Mouse (Mus musculus) G1E (cell line): ENCODE measurements around the gene L3mbtl2. TPM values are rescaled to one million over a fixed set of nuclear protein-coding genes. Genes with fewer than 3 reads are reported as not detected.
"Not testable (repeated sequence)": the region's sequence is repeated elsewhere in the genome, so short reads cannot be mapped to it uniquely, and the experiment has no call there.

ENCODE experiments used
- ATAC-seq: 2 replicates; pipeline ENCODE4 v1.8.0; 2016; ENCODE audit warnings: mild to moderate bottlenecking; ENCODE audit not compliant: insufficient number of reproducible peaks, poor library complexity, low FRiP score, severe bottlenecking; ENCODE audit errors: extremely low read depth
- DNase-seq: peaks from one replicate; pipeline ENCODE4 v3.0.0; 2012; ENCODE audit warnings: low spot score
- H3K27me3 ChIP-seq: 2 replicates; pipeline ENCODE4 v1.6.1; 2012; ENCODE audit warnings: mild to moderate bottlenecking, low read length, inconsistent platforms; ENCODE audit not compliant: insufficient read depth
- H3K36me3 ChIP-seq: replicated peaks from 2 replicates; pipeline ENCODE3; 2012; ENCODE audit warnings: mild to moderate bottlenecking, inconsistent platforms
- H3K4me1 ChIP-seq: 2 replicates; pipeline ENCODE4 v1.6.1; 2012; ENCODE audit warnings: low read depth, low read length, inconsistent platforms, mixed read lengths; ENCODE audit not compliant: insufficient read depth
- H3K4me3 ChIP-seq: 2 replicates; pipeline ENCODE4 v1.5.1; 2012; ENCODE audit warnings: low read depth, mild to moderate bottlenecking, inconsistent platforms, low read length, moderate library complexity, mixed read lengths
- H3K9me3 ChIP-seq: replicated peaks from 2 replicates; pipeline ENCODE4 v1.6.1; 2012; ENCODE audit warnings: inconsistent platforms
- CTCF ChIP-seq: IDR thresholded peaks from 2 replicates; pipeline ENCODE4 v1.5.1; 2012; ENCODE audit warnings: low read depth, low read length, inconsistent platforms, mixed read lengths
- GATA1 ChIP-seq: IDR thresholded peaks from 2 replicates; pipeline ENCODE4 v1.6.1; 2012; ENCODE audit warnings: borderline replicate concordance, low read length, inconsistent platforms, mixed read lengths
- GATA2 ChIP-seq: IDR thresholded peaks from 2 replicates; pipeline ENCODE4 v1.6.1; 2012; ENCODE audit warnings: low read depth, low read length, inconsistent platforms, borderline replicate concordance
- POLR2AphosphoS5 ChIP-seq: IDR thresholded peaks from 2 replicates; pipeline ENCODE4 v1.6.1; 2012; ENCODE audit warnings: low read depth, low read length, inconsistent platforms; ENCODE audit not compliant: insufficient replicate concordance
- TAL1 ChIP-seq: conservative IDR thresholded peaks from 2 replicates; pipeline ENCODE4 v1.6.1; 2012; ENCODE audit warnings: low read depth, low read length, inconsistent platforms, mixed read lengths
- polyA plus RNA-seq: library from polyadenylated mRNA; stranded (reverse); fragments of >175 nt; gene quantifications from 2 replicates; pipeline ENCODE4 v1.2.3, GENCODE M21; 2012
- total RNA-seq, 2 experiments: library from RNA; stranded (forward) in 1 of 2; stranded (reverse) in 1 of 2; fragments of 200-1000 nt in 1 of 2; fragments of >200 nt in 1 of 2; fragmentation: Nextera tagmentation in 1 of 2; gene quantifications; 2 replicates each; pipeline ENCODE4 v1.2.3; 2014 to 2017

L3mbtl2 gene
- total and polyA plus RNA-seq, 3 experiments, result 21.8 to 82.0 (median 36.5) TPM

- TF ChIP-seq GATA2, result no peak
- TF ChIP-seq POLR2AphosphoS5, result no peak
- TF ChIP-seq CTCF, result no peak
- no peak for TF ChIP-seq GATA1
- TF ChIP-seq TAL1, result no peak
- H3K4me3 ChIP-seq, result peak overlapping the region; percentile 68; the same call in 1 of the 2 replicates
- H3K4me1 ChIP-seq, result peaks cover 26% of the 10 kb centered on the region
- peaks cover 61% of the 10 kb centered on the region for H3K27me3 ChIP-seq
- H3K9me3 ChIP-seq, result peaks cover 3% of the 10 kb centered on the region; the same call in 1 of the 2 replicates
- ATAC-seq, result no peak
- H3K36me3 ChIP-seq, result peaks cover 2% of the 10 kb centered on the region
- DNase-seq, result no peak
These were observed 31.2 kb downstream of the L3mbtl2 start for GRCm38 (mm10) chr15:81694891-81695290.

- TF ChIP-seq TAL1 (no peak), GATA1 (no peak), GATA2 (no peak), POLR2AphosphoS5 (no peak), CTCF (no peak)
- ATAC-seq (no peak), DNase-seq (no peak)
- Histone ChIP-seq H3K9me3 (peaks cover 3% of the 10 kb centered on the region; the same call in 1 of the 2 replicates), H3K27me3 (peaks cover 53% of the 10 kb centered on the region), H3K36me3 (peaks cover 3% of the 10 kb centered on the region), H3K4me1 (peaks cover 29% of the 10 kb centered on the region), H3K4me3 (no peak within 1 kb of the TSS)
These were observed 33.5 kb downstream of the L3mbtl2 start, which contains the start of gene Chadl for GRCm38 (mm10) chr15:81697175-81697574. Chadl (minus strand) TSS chr15:81697287.

DNA sequence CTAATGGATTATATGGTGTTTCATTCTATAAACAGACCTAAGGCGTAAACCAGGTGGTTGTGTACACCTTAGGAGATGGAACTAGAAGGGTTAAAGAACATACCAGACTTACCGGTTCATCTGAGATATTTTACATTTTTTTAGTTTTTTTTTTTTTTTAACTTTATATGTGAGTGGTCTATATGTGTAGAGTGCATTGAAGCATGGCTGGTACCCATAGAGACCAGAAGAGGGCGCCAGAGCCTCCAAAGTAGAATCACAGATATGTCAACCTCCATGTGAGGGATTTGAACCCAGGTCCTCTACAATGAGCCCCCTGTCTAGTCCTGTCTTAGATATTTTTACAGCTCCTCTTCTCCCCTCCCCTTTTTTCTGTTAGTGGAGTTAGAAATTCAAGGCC is 34.2 kb downstream of the L3mbtl2 start:
- DNase-seq (no peak), ATAC-seq (no peak)
- Histone ChIP-seq H3K9me3 (peaks cover 3% of the 10 kb centered on the region; the same call in 1 of the 2 replicates), H3K4me1 (peaks cover 29% of the 10 kb centered on the region), H3K27me3 (peaks cover 47% of the 10 kb centered on the region), H3K4me3 (no peak overlapping the region), H3K36me3 (peaks cover 10% of the 10 kb centered on the region)
- no peak for TF ChIP-seq GATA1
- TF ChIP-seq CTCF, result peak; percentile 32

- ATAC-seq, result no peak
- DNase-seq, result no peak
These were observed 34.8 kb downstream of the L3mbtl2 start for GRCm38 (mm10) chr15:81698532-81698931.

GRCm38 (mm10) chr15:81700161-81700560 is 36.5 kb downstream of the L3mbtl2 start:
- ATAC-seq (no peak), DNase-seq (no peak)
- peaks cover 18% of the 10 kb centered on the region for H3K4me1 ChIP-seq
- no peaks in the 10 kb centered on the region for H3K9me3 ChIP-seq
- TF ChIP-seq GATA1, result no peak
- TF ChIP-seq CTCF, result no peak
- TF ChIP-seq TAL1, result no peak
- TF ChIP-seq POLR2AphosphoS5, result no peak
- peaks cover 23% of the 10 kb centered on the region for H3K27me3 ChIP-seq
- H3K4me3 ChIP-seq, result no peak overlapping the region
- peaks cover 33% of the 10 kb centered on the region for H3K36me3 ChIP-seq

More at GRCm38 (mm10) chr15:81698532-81698931, 34.8 kb downstream of the L3mbtl2 start:
- peaks cover 26% of the 10 kb centered on the region for H3K4me1 ChIP-seq
- TF ChIP-seq GATA2 (no peak), TAL1 (no peak), CTCF (no peak), GATA1 (no peak), POLR2AphosphoS5 (no peak)
- H3K36me3 ChIP-seq, result peaks cover 17% of the 10 kb centered on the region
- no peak overlapping the region for H3K4me3 ChIP-seq
- peaks cover 3% of the 10 kb centered on the region; the same call in 1 of the 2 replicates for H3K9me3 ChIP-seq
- H3K27me3 ChIP-seq, result peaks cover 40% of the 10 kb centered on the region

DNA sequence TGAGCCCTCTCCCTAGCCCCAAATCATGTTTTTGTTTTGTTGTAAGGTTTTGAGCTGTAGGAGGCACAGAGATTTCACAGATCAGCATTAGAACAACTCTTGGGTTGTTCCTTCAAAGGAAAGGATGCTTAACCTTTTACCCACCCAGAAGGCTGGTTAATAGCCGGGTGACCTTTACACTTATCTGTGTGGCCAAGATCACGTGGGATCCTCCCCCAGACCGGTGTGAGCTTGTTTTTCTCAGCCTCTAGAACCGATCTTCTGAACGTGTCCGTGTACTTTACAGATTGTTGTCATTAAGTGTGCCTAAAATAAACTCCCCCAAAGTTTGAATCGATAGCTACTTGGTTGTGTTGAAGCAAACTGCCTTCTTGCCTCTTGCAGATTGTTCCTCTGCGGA is 36.9 kb downstream of the L3mbtl2 start:
- H3K9me3 ChIP-seq, result no peaks in the 10 kb centered on the region
- peaks cover 20% of the 10 kb centered on the region for H3K27me3 ChIP-seq
- no peak overlapping the region for H3K4me3 ChIP-seq
- TF ChIP-seq POLR2AphosphoS5 (no peak), TAL1 (no peak), CTCF (no peak), GATA2 (no peak), GATA1 (no peak)
- DNase-seq, result no peak
- no peak for ATAC-seq
- peaks cover 37% of the 10 kb centered on the region for H3K36me3 ChIP-seq
- H3K4me1 ChIP-seq, result peaks cover 22% of the 10 kb centered on the region

- Histone ChIP-seq H3K36me3 (peaks cover 45% of the 10 kb centered on the region), H3K27me3 (peaks cover 13% of the 10 kb centered on the region), H3K4me1 (peaks cover 18% of the 10 kb centered on the region)
- not testable (repeated sequence) for H3K4me3 ChIP-seq, ATAC-seq, DNase-seq, H3K9me3 ChIP-seq
These were observed 37.7 kb downstream of the L3mbtl2 start for GRCm38 (mm10) chr15:81701350-81701749.
